Mouse (Mus musculus) G1E-ER4 (cell line): ENCODE measurements around the gene Ncoa3. TPM values are rescaled to one million over a fixed set of nuclear protein-coding genes. Genes with fewer than 3 reads are reported as not detected.

Source experiments
- GATA1 ChIP-seq: IDR thresholded peaks from one replicate; pipeline ENCODE4 v1.8.0; 2012; ENCODE audit warnings: low read length, inconsistent platforms
- polyA plus RNA-seq: library from polyadenylated mRNA; stranded (reverse); fragments of >175 nt; gene quantifications from 2 replicates; pipeline ENCODE4 v1.2.3, GENCODE M21; 2012

Gene Ncoa3
- polyA plus RNA-seq, 1 experiment = 20.4 TPM

- no peak for TF ChIP-seq GATA1
These were observed 97.7 kb downstream of the Ncoa3 start for GRCm38 (mm10) chr2:166090131-166090581.

DNA sequence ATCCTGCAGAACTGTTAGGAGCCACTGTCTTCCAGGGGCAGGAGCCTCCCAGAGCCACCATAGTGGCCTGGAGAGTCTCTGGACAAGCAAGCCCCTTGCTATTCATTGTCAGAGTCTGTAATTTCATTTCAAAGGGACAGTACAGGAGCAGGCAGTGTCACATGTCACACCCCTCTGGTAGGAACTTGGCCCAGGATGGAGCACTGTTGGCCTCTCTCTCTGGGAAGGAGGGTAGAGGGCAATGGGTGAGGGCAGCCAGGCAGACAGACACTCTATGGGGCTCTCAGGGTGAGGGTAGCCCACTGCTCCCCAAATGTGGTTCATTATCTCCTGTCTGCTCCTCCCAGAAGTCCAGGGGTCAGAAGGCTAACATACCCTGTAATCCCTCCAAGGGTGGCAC, 99.2 kb downstream of the Ncoa3 start:
- no peak for TF ChIP-seq GATA1

DNA sequence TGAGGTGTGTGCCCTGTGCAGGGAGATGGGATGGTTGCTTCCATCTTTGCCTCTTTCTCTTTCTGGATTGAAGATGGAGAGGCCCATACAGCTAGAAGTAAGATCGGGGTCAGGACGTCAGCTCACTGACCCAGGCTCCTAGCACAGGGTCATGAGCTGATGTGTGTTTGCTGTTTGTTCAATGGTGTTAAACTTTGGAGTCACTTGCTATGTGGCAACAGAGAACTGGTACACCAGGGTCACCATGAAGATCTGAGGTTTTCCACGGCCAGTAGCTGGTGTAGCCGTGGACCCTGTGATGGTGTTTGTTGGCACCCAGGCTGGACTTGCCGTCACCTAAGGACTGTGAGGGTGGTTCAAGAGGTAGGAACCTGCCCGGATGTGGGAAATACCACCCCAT, 100.0 kb downstream of the Ncoa3 start:
- TF ChIP-seq GATA1 = no peak

GRCm38 (mm10) chr2:166096300-166096699, 103.9 kb downstream of the Ncoa3 start:
- no peak for TF ChIP-seq GATA1

DNA sequence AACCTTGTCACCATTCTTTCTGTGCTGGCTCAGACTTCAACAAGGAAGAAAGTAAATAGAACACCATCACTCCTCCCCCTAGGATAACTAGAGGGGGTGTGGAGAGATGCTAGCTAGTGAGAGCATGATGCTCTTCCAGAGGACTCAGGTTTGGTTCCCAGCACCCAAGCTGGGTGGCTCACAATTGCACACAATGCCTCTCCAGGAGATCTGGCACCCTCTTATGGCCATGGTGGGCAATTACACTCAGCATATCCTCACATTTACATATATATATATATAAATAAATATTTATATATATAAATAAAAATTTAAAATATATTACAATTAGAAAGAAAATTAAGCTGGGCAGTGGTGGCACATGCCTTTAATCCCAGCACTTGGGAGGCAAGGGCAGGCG, 104.4 kb downstream of the Ncoa3 start:
- no peak for TF ChIP-seq GATA1

GRCm38 (mm10) chr2:166097443-166098291, 105.2 kb downstream of the Ncoa3 start:
- no peak for TF ChIP-seq GATA1

- no peak for TF ChIP-seq GATA1
These were observed 106.0 kb downstream of the Ncoa3 start for GRCm38 (mm10) chr2:166098292-166098933.

DNA sequence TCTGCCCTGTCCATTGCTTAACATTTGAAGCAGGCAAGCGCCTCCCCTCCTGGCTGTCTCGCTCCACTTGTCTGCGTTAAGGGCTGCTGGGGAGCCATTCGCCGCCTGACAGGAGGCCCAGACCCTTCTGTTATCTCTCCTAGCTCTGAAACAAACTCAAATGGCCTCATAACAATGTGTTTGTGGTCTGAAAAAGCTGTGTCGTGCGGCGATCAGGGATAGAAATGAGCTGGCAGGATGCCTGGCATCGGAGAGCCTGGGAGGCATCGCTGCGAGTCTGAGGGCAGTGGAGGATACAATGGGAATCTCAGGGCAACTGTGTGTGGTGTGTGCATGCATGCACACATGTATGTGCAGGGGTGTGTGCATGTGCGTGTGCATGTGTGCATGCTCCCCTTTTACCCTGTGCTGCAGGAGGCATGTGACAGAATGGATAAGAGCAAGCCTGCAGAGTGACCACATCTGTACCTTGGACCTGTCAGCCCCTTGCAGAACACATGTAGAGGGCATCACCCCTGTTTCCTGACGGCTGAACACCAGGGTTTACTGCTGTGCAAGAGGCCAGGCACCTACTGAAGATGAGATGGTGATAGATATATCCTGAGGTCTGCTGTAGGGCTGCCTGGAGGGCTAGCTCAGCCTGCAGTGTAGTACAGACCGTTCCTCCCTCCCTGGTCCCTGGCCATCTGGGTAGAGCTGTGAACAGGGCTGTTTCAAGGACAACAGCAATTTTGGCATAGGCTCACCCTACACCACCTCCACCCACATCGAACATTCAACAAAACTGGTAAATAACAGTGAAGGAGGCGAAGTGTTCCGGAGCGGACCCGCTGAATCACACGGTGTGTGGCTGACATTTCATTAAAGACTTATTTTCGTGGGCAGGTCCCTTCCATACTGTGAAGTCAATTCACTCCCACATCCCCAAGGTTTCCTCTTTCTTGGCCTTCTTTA, 108.2 kb downstream of the Ncoa3 start:
- no peak for TF ChIP-seq GATA1

- TF ChIP-seq GATA1 = no peak
These were observed 110.5 kb downstream of the Ncoa3 start for GRCm38 (mm10) chr2:166102893-166103292.

DNA sequence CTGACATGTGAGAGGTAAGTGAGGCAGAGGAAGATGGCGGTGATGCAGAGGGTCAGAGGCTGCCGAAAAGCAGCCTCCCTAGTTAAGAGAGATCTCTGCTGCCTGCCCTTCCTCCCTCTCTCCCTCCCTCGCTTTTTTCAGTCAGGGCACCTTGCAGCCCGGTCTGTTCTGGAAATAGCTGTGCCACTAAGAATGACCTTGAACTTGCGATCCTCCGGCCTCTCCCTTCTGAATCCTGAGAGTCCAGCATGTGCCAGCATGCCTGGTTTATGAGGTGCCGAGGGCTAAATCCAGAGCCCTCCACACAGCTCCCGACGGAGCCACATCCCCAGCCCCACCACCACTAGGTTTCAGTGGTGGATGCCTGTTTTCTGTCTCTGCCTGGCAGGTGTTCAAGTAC, 113.5 kb downstream of the Ncoa3 start:
- TF ChIP-seq GATA1 = no peak

GRCm38 (mm10) chr2:166106631-166107030, 114.2 kb downstream of the Ncoa3 start:
- TF ChIP-seq GATA1 = no peak

GRCm38 (mm10) chr2:166107911-166108310, 115.5 kb downstream of the Ncoa3 start:
- TF ChIP-seq GATA1 = no peak

DNA sequence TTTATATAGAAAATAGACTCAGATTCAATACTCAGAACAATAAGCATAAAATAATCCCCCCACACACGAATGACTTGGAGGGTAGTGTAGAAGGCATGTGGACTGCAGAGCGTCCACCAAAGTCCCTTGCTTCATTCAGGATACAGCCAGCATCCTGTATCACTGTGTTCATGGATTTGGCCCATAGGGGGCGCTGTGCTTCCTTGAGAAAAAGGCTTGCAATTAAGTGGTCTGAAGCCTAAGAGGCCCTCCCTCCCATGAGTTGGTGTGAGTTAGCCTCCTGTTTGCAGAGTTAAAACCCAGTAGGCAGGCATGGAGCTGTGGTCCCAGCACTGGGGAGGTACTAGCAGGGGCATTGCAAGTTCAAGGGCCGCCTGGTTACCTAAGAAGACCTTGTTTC, 115.9 kb downstream of the Ncoa3 start:
- no peak for TF ChIP-seq GATA1

DNA sequence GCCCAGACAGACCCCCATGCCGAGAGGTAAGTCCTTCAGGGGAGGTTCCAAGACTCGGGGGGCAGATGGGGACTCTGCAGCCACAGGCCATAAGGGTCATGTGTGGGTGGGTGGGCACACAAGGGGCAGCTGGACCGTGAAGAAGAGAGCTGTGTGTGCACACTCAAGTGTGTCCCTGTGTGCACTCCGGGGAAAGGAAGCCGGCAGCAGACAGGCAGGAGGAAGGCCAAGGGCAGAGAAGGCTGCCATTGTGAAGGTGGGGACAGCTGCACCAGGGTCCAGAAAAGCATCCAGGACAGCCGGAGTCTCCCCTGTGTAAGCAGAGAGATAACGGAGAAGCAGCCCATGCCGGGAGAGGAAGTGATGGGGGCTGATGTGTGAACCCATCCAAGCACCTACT, 118.3 kb downstream of the Ncoa3 start:
- no peak for TF ChIP-seq GATA1

GRCm38 (mm10) chr2:166111238-166111637, 118.8 kb downstream of the Ncoa3 start:
- no peak for TF ChIP-seq GATA1

DNA sequence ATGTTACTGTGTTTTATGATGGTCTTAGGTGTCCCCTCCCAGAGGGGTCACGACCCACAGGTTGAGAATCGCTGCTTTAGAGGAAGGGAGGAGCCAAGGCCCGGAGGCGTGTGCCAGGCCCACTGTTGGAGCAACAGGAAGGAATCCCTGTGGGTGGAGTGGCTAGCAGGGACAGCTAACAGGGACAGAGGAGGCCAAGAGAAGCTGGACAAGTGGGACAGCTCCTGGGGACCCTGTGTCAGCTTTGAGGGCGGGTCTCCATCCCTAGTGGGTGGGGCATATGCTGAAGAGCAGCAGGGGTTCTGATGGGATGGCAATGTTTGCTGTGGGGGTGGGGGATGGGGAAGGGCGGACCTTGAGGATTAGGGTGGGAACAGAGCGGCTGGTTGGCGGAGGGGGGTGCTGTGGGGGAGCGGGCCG, 119.4 kb downstream of the Ncoa3 start:
- TF ChIP-seq GATA1 = no peak
